Mouse (Mus musculus) limb, embryonic 12.5 days (tissue): Measurements from ENCODE around the gene Ereg. TPM values are rescaled to one million over a fixed set of nuclear protein-coding genes. Genes with fewer than 3 reads are reported as not detected.

Experiments used
- ATAC-seq: fragments of 200-750 bp; cut with Nextera tagmentation; 2 replicates; pipeline ENCODE4 v1.8.0; 2017; ENCODE audit warnings: low read depth, moderate TSS enrichment; ENCODE audit not compliant: insufficient number of reproducible peaks, insufficient read depth, low FRiP score, low TSS enrichment
- H3K27ac ChIP-seq: fragments of 300-500 bp; sonication (generic); 2 replicates; pipeline ENCODE4 v1.5.1; 2016; ENCODE audit warnings: mild to moderate bottlenecking, moderate library complexity
- H3K27me3 ChIP-seq: fragments of 300-500 bp; sonication (generic); 2 replicates; pipeline ENCODE4 v1.6.1; 2016; ENCODE audit warnings: mild to moderate bottlenecking, moderate library complexity
- H3K36me3 ChIP-seq: fragments of 300-500 bp; sonication (generic); 2 replicates; pipeline ENCODE4 v1.6.1; 2016; ENCODE audit warnings: mild to moderate bottlenecking, moderate library complexity
- H3K4me1 ChIP-seq: fragments of 300-500 bp; sonication (generic); replicated peaks from 2 replicates; pipeline ENCODE4 v1.6.1; 2016
- H3K4me2 ChIP-seq: fragments of 300-500 bp; sonication (generic); 2 replicates; pipeline ENCODE4 v1.6.1; 2016; ENCODE audit warnings: mild to moderate bottlenecking, moderate library complexity
- H3K4me3 ChIP-seq: fragments of 300-500 bp; sonication (generic); replicated peaks from 2 replicates; pipeline ENCODE4 v1.5.1; 2016; ENCODE audit warnings: mild to moderate bottlenecking
- H3K9ac ChIP-seq: fragments of 300-500 bp; sonication (generic); replicated peaks from 2 replicates; pipeline ENCODE4 v1.6.1; 2016; ENCODE audit warnings: mild to moderate bottlenecking, moderate library complexity
- H3K9me3 ChIP-seq: fragments of 300-500 bp; sonication (generic); 2 replicates; pipeline ENCODE4 v1.6.1; 2016; ENCODE audit warnings: mild to moderate bottlenecking, moderate library complexity
- WGBS: fragments of 180-500 bp; shearing (Covaris S2); methylation state at CpG from one replicate; pipeline ENCODE4 v1.1.7; 2016; 5-methylcytosine and 5-hydroxymethylcytosine counted together
- polyA plus RNA-seq: library from polyadenylated mRNA; unstranded; fragments of >200 nt; fragmentation: Nextera tagmentation; extraction: Ambion mirVana; gene quantifications from 2 replicates; pipeline ENCODE4 v1.2.1, GENCODE M21; 2016

Ereg gene
- polyA plus RNA-seq, 1 experiment from 2014 or later, result not detected

DNA sequence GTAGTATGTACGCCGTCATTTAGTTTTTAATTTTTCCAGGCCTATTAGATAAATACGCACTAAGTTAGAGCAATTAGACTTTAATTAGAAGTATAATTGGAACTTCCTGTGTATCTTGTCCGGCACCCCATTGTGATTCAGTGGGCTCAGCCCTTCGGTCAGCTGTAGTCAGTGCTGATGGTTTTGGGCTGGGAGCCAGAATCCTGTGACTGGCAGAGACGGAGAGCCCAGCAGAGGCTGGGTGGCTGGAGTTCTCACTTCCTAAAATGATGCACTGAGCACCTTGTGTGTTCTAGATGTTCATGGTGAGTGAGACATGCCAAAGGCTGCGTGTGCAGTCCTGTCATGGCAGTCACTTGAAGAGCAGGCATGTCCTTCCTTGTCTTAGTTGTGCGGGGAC lies 36.6 kb downstream of the Ereg start:
- Histone ChIP-seq H3K27ac (no peak overlapping the region), H3K4me2 (no peak overlapping the region), H3K36me3 (no peaks in the 10 kb centered on the region), H3K27me3 (no peaks in the 10 kb centered on the region), H3K9ac (no peak overlapping the region), H3K4me1 (no peaks in the 10 kb centered on the region), H3K4me3 (no peak overlapping the region), H3K9me3 (no peaks in the 10 kb centered on the region)
- WGBS, result 83% methylated on average over 8 of the region's 8 CpGs
- no peak for ATAC-seq

DNA sequence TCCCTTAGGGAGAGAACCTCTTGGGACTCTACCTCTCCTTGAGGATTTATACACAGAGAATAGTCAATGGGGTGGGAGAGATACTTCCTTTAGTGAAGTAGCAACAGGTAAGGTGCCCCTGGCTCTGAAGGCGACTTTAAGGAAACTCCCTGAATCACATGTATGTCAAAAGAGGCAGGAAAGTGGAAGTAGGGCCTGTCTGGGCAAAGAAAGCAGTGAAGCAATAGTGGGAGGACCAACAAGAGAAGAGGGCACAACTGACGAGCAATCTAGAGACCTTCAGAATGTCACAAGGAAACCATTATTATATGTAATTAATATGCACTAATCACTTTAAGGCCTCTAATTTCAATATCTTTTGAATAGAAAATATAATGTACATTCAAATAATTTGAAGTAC lies 39.5 kb downstream of the Ereg start:
- Histone ChIP-seq H3K4me1 (no peaks in the 10 kb centered on the region), H3K27me3 (no peaks in the 10 kb centered on the region), H3K4me3 (no peak overlapping the region), H3K9ac (no peak overlapping the region), H3K36me3 (no peaks in the 10 kb centered on the region), H3K4me2 (no peak overlapping the region), H3K27ac (no peak overlapping the region), H3K9me3 (no peaks in the 10 kb centered on the region)
- WGBS, result 83% methylated on average over 2 of the region's 2 CpGs
- no peak for ATAC-seq

DNA sequence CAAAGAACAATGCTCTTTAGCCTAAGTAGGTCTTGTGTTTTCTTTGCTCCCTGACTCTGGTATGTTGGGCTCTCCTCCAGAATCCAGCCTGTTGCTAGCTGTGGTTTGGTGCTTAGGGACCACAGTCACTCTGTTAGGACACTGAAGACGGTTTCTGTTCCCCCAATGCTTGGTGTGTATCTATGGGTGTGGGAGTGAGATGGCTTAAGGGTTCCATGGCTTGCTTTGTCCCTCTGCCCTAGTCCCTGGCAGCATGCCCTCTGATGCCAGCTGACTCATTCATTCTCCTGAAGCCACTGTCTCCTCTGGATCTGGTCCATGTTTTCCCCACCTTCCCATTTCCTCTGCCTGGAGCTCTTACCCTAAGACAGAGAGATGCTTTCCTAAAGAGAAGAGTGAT lies 40.2 kb downstream of the Ereg start:
- Histone ChIP-seq H3K4me2 (no peak overlapping the region), H3K27me3 (no peaks in the 10 kb centered on the region), H3K4me1 (no peaks in the 10 kb centered on the region), H3K27ac (no peak overlapping the region), H3K4me3 (no peak overlapping the region), H3K9me3 (no peaks in the 10 kb centered on the region), H3K9ac (no peak overlapping the region), H3K36me3 (no peaks in the 10 kb centered on the region)
- no peak for ATAC-seq
- 77% methylated on average over 1 of the region's 1 CpGs for WGBS

DNA sequence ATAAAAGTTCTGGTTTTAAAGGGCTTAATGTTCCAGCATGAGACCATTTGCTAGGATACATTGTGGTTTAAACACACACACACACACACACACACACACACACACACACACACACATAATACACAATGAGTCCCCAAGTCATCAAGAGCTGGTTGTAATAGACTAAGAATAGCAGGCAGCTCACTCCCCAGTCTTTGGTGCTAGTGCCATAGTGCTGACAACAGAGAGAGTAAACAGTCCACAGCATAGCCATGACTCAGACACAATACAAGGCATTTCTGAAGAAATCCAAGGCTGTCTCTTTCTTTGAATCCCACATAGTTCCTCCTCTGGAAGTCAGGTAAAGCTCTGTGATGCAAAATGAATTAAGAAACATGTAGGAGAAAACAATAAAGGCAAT lies 44.2 kb downstream of the Ereg start:
- H3K4me1 ChIP-seq, result no peaks in the 10 kb centered on the region
- H3K27me3 ChIP-seq, result no peaks in the 10 kb centered on the region
- no peaks in the 10 kb centered on the region for H3K36me3 ChIP-seq
- no peaks in the 10 kb centered on the region for H3K9me3 ChIP-seq
- ATAC-seq, result no peak
- H3K4me2 ChIP-seq, result no peak overlapping the region
- no peak overlapping the region for H3K9ac ChIP-seq
- H3K27ac ChIP-seq, result no peak overlapping the region
- H3K4me3 ChIP-seq, result no peak overlapping the region

DNA sequence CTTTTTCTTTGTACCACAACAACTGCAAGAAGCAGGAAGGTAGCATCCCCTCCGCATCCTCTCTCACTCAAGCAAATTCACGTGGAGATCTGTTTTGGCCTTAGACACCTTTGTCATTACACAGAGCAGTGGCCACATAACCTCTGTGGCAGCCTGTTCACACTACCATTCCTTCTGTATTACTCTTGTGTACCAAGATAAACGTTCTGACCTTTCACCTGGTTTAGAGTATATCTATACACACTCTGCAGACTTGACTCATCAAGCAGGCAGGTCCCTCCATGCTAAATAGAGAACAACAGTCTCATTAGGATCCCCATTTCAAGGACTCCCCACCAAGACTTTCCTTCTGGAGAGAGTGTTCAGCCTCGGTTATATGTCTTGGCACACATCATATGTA lies 49.0 kb downstream of the Ereg start:
- H3K4me2 ChIP-seq, result no peak overlapping the region
- 77% methylated on average over 4 of the region's 4 CpGs for WGBS
- no peaks in the 10 kb centered on the region for H3K4me1 ChIP-seq
- ATAC-seq, result no peak
- no peaks in the 10 kb centered on the region for H3K9me3 ChIP-seq
- no peak overlapping the region for H3K27ac ChIP-seq
- no peaks in the 10 kb centered on the region for H3K27me3 ChIP-seq
- H3K36me3 ChIP-seq, result no peaks in the 10 kb centered on the region
- no peak overlapping the region for H3K4me3 ChIP-seq
- H3K9ac ChIP-seq, result no peak overlapping the region

DNA sequence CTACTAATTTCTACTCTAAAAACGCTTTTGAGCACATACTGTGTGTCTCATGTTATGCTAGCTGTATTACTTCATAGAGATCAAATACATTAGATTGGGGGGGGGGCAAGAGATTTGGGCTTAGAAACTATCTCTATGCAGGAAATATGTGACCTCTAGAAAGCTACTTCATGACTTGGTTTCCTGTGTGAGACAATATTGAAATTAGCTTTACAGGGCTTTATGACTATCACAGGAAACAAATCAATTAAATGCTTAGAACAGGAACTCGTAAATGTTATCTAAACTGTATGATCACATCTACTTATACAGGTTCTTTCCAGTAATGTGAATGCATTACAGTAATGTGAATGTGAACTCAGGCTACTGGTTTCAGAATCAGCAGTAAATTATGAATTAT lies 49.7 kb downstream of the Ereg start:
- no peak overlapping the region for H3K4me2 ChIP-seq
- no peaks in the 10 kb centered on the region for H3K9me3 ChIP-seq
- H3K27me3 ChIP-seq, result no peaks in the 10 kb centered on the region
- no peak overlapping the region for H3K9ac ChIP-seq
- no peak overlapping the region for H3K4me3 ChIP-seq
- no peak for ATAC-seq
- 86% methylated on average over 2 of the region's 2 CpGs for WGBS
- H3K36me3 ChIP-seq, result no peaks in the 10 kb centered on the region
- no peaks in the 10 kb centered on the region for H3K4me1 ChIP-seq
- no peak overlapping the region for H3K27ac ChIP-seq

DNA sequence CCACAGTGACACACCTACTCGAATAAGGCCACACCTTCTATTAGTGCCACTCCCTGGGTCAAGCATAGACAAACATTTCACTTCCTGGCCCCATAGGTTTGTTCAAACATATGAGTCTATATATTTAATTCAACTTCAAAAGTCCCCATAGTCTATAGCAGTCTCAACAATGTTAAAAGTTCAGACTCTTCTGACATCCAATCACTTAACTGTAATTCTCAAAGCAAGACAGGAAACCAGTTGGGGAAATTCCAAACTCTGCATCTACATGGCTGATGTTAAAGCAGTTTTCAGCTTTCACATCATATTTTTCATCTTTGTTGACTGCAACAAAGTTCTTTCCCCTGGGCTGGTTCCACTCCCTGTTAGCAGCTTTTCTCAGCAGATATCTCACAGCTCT lies 52.2 kb downstream of the Ereg start:
- no peak for ATAC-seq
- Histone ChIP-seq H3K4me2 (no peak overlapping the region), H3K27ac (no peak overlapping the region), H3K4me1 (no peaks in the 10 kb centered on the region), H3K4me3 (no peak overlapping the region), H3K9ac (no peak overlapping the region), H3K27me3 (no peaks in the 10 kb centered on the region), H3K9me3 (no peaks in the 10 kb centered on the region), H3K36me3 (no peaks in the 10 kb centered on the region)
- 80% methylated on average over 1 of the region's 1 CpGs for WGBS

DNA sequence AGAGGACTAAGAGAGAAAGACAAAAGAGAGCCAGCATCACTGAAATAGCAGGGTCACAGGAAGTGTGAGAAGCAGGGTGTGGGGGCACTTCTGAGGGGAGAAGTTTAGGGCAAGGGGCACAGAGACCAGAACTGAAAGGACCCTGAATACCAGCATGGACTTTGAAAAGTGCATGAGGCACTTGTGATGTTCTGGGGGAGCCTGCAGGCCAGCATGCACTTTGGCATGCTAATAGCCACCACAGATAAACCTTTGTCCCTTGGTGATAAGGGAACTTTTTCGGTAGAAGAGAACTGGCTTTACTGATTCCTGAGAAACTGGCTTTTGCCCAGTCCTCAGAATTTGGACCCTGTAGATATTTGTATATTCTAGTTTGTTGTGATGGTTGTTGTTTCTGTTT lies 60.5 kb downstream of the Ereg start:
- Histone ChIP-seq H3K4me3 (no peak overlapping the region), H3K4me2 (no peak overlapping the region), H3K9me3 (no peaks in the 10 kb centered on the region), H3K4me1 (peaks cover 10% of the 10 kb centered on the region), H3K36me3 (no peaks in the 10 kb centered on the region), H3K27me3 (peaks cover 17% of the 10 kb centered on the region), H3K9ac (no peak overlapping the region), H3K27ac (no peak overlapping the region)
- ATAC-seq, result no peak
- 45% methylated on average over 1 of the region's 1 CpGs for WGBS

DNA sequence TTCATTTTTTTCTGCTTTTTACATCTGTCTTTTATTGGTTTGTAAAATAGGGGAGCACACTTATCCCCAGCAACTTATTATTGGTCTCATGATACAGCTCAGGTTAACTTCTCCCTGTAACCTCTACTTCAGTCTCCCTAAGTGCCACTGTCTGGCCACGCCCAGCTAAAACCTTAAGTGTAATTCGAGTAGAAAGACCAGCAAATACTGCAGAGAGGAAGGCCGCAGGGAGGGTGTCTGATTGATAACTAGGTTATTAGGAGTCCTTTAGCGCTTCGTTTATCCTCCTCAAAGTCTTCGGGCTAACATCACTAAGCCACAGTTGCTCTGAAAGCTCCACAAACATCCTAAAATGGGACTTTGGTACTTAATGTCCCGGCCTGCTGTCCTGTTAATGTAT lies 64.5 kb downstream of the Ereg start:
- H3K9ac ChIP-seq, result peak overlapping the region; percentile 44; the same call in 1 of the 2 replicates
- H3K4me1 ChIP-seq, result peaks cover 10% of the 10 kb centered on the region
- no peak for ATAC-seq
- H3K36me3 ChIP-seq, result no peaks in the 10 kb centered on the region
- peak overlapping the region; percentile 95 for H3K4me2 ChIP-seq
- H3K9me3 ChIP-seq, result no peaks in the 10 kb centered on the region
- peaks cover 32% of the 10 kb centered on the region for H3K27me3 ChIP-seq
- H3K4me3 ChIP-seq, result peak overlapping the region; percentile 55
- H3K27ac ChIP-seq, result no peak overlapping the region
- WGBS, result 2% methylated on average over 7 of the region's 7 CpGs

DNA sequence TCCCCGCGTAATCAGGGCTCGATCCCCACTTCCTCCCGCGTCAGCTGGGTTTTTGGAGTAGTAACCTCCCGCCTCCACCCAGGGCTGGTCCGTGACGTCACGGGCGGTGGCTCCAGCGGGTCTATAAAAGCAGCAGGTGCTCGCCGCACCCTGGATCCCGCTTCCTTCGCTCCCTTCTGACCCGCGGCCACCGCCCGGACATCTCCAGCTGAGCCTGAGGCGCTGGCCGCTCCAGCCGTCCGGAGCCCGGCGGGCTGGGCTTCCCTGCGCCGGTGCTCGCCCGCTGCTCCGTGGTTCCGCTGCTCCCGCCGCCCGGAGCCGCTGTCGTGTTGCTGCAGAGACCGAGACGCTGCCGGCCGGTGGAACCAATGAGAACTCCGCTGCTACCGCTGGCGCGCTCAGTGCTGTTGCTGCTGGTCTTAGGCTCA lies 65.0 kb downstream of the Ereg start, which contains the start of gene Areg:
Gene Areg (plus strand): TSS at position 154 of the 428 bp plus-strand sequence.
- Histone ChIP-seq H3K36me3 (no peaks in the 10 kb centered on the region), H3K4me1 (peaks cover 10% of the 10 kb centered on the region), H3K4me2 (peak within 1 kb of the TSS; percentile 95), H3K27me3 (peaks cover 32% of the 10 kb centered on the region), H3K27ac (no peak within 1 kb of the TSS), H3K9ac (peak within 1 kb of the TSS; percentile 44; the same call in 1 of the 2 replicates), H3K4me3 (peak within 1 kb of the TSS; percentile 55), H3K9me3 (no peaks in the 10 kb centered on the region)
- WGBS, result under 1% methylated on average over 44 of the region's 44 CpGs
- ATAC-seq, result peak; percentile 82; the same call in 1 of the 2 replicates

DNA sequence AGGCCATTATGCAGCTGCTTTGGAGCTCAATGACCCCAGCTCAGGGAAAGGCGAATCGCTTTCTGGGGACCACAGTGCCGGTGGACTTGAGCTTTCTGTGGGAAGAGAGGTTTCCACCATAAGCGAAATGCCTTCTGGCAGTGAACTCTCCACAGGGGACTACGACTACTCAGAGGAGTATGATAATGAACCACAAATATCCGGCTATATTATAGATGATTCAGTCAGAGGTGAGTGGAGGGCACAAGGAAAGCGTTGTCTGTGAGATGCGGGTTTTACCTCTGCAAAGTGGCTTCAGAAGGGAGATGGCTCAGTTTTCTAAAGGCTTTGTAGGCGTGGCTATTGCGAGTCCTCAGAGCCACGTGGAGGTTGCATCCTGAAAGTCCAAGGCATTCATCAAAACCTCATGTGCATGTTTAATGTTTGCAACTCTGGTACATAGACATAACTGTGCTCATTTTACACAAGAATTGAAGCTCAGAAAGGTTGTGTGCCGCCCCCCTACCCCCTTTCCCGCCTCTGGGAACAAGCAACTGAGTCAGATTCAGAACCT lies 66.5 kb downstream of the Ereg start:
- H3K27me3 ChIP-seq, result peaks cover 32% of the 10 kb centered on the region
- H3K4me2 ChIP-seq, result no peak overlapping the region
- ATAC-seq, result no peak
- 46% methylated on average over 13 of the region's 13 CpGs for WGBS
- H3K27ac ChIP-seq, result no peak overlapping the region
- H3K9me3 ChIP-seq, result no peaks in the 10 kb centered on the region
- no peaks in the 10 kb centered on the region for H3K36me3 ChIP-seq
- H3K9ac ChIP-seq, result no peak overlapping the region
- H3K4me3 ChIP-seq, result no peak overlapping the region
- H3K4me1 ChIP-seq, result peaks cover 10% of the 10 kb centered on the region
